Mouse (Mus musculus) T-cell, adult 2 months (primary cell): ENCODE measurements around the gene Nutf2-ps1.
"Not testable (repeated sequence)": the region's sequence is repeated elsewhere in the genome, so short reads cannot be mapped to it uniquely, and the experiment has no call there.

Experiments used
- DNase-seq: peaks from one replicate; pipeline ENCODE4 v3.0.0; 2022; ENCODE audit warnings: low spot score

The Nutf2-ps1 gene

GRCm38 (mm10) chr19:53588968-53589367 lies at the start of gene Nutf2-ps1:
Gene Nutf2-ps1 (minus strand): TSS chr19:53589068.
- DNase-seq: not testable (repeated sequence)

- DNase-seq: peak; percentile 16
Measured at GRCm38 (mm10) chr19:53638041-53638440, 49.2 kb upstream of the Nutf2-ps1 start.

GRCm38 (mm10) chr19:53621681-53622080 lies 32.8 kb upstream of the Nutf2-ps1 start:
- DNase-seq: no peak

DNA sequence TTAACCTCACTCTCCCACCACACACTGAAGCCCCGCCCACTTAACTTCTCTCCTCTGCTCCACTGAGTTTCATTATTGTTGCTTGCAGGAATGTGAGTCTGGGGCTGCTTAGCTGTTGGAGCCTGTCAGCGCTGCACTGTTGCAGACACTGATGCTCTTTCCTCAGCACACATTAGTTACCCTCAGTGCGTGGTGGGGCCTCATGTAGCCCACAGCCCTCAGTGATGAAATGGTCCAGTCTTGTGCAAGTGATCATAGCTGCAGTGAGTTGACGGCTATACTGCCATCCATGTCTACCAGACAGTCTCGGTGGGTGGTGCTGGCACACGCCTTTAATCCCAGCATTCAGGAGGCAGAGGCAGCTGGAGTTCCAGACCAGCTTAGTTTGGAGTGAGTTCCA lies 20.1 kb upstream of the Nutf2-ps1 start:
- DNase-seq: no peak

- DNase-seq: no peak
Measured at GRCm38 (mm10) chr19:53601363-53601655, 12.4 kb upstream of the Nutf2-ps1 start.

- peak; percentile 65 for DNase-seq
Measured at GRCm38 (mm10) chr19:53600549-53601362, 11.9 kb upstream of the Nutf2-ps1 start.

DNA sequence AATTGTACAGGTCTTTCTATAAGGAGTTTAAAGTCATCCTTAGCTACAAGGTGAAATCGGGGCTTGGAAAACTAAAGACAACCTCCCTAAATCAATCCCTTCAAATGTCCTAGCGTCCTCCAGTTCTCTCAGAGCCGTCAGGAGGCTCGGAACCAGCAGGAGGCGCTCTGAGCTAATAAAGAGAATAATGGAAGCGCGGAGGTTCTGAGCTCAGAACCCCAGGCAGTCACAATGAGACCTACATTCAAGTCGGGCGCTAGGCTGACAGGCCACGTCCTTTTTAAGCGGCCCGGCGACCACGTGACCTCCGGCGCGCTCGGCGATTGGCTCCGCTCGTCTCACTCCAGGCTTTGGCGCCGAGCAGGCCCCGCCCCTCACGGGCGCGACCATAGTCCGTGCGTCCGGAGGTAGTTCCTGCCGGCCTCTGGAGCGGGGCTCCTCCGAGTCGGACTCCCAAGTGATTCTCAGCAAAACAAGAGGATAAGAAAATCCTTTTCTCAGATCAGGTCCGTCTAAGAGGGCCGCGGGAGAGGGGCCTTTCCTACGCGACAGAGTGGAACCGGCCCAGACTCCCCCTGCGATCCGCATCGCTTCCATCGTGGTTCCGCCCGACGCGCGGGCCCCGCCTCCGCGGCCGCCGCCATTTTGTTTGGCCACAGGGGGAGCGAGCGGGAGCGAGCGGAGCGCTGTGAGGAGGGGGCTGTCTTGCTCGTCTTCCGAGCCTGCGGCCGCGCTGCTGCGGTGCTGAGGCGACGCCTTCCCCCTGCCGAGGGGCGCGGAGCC lies 11.1 kb upstream of the Nutf2-ps1 start, which contains the start of gene Smc3:
TSS of gene Smc3 (plus strand) at position 642 of the 783 bp plus-strand sequence.
- peak; percentile 99 for DNase-seq

GRCm38 (mm10) chr19:53596723-53597474 lies 8.0 kb upstream of the Nutf2-ps1 start:
- DNase-seq: no peak

- DNase-seq: not testable (repeated sequence)
Measured at GRCm38 (mm10) chr19:53587686-53588085, 1.2 kb downstream of the Nutf2-ps1 start.

- not testable (repeated sequence) for DNase-seq
Measured at GRCm38 (mm10) chr19:53580271-53580670, 8.6 kb downstream of the Nutf2-ps1 start.

GRCm38 (mm10) chr19:53578597-53579252 lies 10.1 kb downstream of the Nutf2-ps1 start:
- DNase-seq: peak; percentile 80

GRCm38 (mm10) chr19:53577025-53577800 lies 11.7 kb downstream of the Nutf2-ps1 start:
- DNase-seq: no peak

DNA sequence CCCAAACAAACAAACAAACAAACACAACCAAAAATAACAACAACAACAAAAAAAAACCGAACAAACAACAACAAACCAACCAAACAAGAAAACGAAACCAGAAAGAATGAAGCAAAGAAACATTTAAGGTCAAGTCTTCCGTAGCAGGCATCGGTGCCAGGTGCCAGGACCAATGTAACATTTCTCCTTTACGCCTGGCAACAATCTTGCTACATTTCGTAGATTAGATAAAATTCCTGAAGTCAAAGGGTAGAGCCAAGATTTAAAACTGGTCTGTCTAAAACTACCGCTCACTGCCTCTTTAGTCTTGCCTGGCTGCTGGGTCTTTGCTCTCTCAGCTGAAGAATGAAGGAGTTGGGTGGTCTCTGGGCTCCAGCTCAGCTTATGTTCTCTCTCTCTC lies 12.8 kb downstream of the Nutf2-ps1 start:
- DNase-seq: no peak

DNA sequence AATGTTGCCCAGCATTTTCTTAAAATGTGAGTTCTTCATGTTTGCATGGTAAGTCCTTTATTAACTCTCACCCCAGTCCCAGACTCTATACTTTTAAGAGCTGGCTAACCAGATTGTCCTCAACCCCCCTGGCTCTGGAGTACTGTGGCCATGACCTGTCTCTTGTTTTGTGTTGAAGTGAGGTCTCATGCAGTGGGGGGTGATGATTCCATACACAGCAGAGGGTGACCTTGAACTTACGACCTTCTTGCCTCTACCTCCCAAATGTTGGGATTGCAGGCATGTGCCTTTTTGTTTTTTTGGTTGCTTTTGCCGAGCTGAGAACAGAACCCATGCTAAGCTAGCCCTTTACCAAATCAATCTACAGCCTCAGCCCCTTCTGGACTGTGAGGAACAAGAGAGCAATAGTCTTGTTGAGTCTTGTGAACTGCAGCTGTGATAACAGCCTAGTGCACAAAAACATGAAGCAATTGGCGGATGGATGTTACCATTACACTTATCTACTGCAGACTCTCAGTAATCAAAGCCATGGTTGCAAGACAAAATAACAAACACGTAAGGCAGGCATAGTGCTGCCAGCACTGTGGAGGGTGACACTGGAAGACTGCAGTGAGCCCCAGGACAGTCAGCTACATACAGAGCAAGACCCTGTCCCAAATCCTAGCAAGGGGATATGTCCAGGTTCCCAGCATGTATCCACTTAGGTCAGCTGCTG lies 13.4 kb downstream of the Nutf2-ps1 start:
- DNase-seq: no peak

GRCm38 (mm10) chr19:53574546-53574945 lies 14.3 kb downstream of the Nutf2-ps1 start:
- DNase-seq: no peak

DNA sequence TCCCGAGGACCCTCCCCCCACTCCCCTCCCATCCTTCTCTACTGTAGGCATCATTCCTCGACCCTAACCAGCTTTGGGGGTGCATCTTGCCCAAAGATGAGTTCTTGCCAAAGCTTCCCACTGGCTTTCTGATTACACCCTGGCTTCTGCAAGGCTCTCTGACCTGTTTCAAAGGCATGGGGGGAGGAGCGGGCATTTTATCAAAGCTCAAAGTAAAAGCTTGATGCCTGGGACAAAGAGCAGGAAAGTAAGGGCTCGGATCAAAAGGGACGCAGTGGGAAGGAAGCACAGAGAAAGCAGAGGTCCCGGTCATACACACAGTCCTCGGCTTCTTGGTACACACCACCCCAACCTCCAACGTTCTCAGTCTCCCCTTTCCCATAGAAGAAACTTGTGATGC lies 14.7 kb downstream of the Nutf2-ps1 start:
- no peak for DNase-seq

- DNase-seq: no peak
Measured at GRCm38 (mm10) chr19:53573151-53573550, 15.7 kb downstream of the Nutf2-ps1 start.

DNA sequence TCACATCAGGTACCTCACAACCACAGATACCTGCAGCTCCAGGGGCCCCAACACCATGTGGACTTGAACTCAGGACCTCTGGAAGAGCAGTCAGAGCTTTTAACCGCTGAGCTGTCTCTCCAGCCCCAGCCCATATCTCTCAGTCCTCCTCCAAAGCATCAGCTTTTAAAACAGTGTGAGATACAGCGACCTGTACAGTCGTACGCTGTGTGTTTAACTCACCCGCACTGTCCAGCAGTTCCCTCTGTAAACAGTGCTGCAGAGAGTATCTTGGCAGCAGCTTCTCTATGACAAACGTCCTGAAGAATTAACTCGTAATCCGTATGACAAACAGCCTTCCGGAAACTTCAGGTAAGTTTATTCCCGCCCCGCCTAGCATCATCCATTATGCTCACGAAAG lies 16.3 kb downstream of the Nutf2-ps1 start:
- no peak for DNase-seq

GRCm38 (mm10) chr19:53571501-53572428 lies 17.1 kb downstream of the Nutf2-ps1 start:
- no peak for DNase-seq
